Mouse (Mus musculus) layer of hippocampus, postnatal 36 days (tissue): ENCODE results near the gene Hunk. TPM values are rescaled to one million over a fixed set of nuclear protein-coding genes. Genes with fewer than 3 reads are reported as not detected.

ENCODE experiments used
- DNase-seq, 2 experiments: peaks; one replicate each; pipeline ENCODE4 v3.0.0; 2022
- total RNA-seq, 2 experiments: library from RNA; stranded (reverse); gene quantifications; 2 replicates each; pipeline ENCODE4 v1.2.3; 2021

Gene Hunk
- 10 to 100 TPM; 24.9 to 25.2 TPM for total RNA-seq

DNA sequence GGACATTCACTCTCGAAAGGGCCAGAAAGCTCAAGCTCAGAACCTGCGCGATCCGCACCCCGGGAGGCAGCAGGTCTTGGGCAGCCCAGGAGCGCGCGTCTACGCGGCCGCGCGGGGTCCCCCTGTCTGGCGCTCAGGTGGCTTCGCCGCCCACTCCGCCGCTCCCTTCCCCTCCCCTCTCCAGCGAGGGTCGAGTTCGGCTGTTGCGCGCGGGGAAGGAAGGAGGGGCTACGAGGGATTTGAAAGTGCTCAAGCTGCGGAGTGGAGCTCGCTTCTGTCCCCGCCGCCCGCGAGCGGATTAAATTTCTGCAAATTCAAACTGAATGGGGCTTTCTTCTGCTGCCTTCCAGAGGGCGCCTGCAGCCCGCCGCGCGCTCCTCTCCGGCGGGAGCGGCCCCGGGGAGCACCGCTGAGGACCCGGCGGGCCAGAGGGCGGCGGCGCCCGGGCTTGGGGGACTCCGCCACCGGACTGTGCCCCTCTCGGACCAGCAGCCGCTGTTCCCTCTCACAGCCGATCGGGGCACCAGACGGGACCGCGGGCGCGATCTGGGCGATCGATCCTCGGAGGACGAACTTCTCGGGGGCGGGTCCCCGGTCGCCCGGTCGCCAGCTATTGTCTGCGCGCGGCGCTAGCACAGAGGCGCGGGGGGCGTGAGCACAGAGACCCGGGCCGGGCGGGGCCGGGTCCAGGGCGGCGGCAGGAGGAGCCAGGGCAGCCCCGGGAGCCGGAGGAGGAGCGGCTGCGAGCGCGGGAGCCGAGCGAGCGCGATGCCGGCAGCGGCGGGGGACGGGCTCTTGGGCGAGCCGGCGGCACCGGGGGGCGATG is at the start of gene Hunk:
Gene Hunk (plus strand): TSS at position 326 of the 826 bp plus-strand sequence.
- DNase-seq = peak; percentile 67 to 76

DNA sequence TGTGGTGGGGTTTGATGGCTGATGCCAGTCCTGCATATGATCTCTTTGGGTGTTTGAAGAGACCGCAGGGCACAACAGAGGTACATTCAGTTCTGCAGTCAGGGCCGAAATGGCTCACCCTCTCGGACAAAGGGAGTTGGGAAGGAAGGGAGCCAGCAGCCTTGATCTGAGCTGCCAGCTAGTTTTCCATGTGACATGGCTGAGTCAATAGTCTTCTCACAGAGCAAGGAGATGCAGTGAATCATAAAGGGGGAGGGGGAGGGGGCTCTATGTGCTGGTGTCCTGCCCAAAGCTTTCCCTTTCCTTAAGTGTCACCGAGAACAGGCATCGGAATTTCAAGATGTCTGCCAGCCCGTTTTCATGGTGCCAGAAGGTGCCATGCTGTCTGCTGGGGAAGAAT is 46.8 kb upstream of the Hunk start:
- DNase-seq = no peak

DNA sequence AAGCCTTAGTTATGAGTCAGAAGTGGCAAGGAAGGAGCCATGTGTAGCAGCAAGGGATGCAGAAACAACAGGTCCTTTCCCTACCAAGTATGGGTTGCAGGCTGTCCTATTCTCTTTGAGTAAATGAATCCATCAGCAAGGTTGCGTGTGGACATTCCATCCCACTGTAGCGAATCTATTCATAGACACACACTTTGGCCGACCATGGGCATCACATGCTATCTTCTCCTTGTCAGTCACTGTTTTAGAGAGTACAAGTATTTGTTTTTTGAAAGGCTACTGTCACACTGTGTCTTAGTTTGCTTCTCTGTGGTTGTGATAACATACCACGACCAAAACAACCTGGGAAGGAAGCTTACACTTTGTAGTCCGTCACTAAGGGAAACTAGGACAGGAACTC is 44.7 kb upstream of the Hunk start:
- DNase-seq = no peak

DNA sequence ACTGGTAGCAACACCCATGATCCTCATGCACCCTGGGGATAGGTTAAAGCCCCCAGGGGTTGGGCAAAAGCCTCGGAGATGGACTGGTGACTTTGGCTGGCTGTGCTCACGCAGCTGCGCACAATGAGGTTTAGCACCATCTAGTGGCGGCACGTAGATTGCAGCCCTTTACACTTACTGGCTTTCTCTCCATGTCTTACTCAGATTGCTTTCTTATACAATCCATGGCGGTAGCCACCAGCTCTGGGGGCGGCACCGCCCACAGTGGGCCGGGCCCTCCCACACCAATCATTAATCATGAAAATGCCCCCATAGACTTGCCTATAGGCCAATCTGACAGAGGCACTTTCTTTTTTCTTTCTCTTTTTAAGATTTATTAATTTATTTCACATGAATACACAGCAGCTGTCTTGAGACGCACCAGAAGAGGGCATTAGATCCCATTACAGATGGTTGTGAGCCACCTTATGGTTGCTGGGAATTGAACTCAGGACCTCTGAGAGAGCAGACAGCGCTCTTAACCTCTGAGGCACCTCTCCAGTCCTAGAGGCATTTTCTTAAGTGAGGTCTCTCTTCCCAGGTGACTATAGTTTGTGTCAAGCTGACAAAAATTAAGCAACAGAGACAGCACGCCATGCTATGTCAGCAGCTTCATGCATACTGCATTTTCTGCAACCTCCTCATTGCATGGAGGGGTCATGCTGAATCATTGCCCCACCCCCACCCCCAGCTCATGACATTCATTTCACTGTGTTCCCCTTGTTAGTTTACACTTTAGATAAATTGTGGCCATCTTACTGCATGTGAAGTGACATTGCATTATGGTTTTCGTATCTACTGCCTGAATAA is 35.9 kb upstream of the Hunk start:
- peak; percentile 47 to 61 for DNase-seq

DNA sequence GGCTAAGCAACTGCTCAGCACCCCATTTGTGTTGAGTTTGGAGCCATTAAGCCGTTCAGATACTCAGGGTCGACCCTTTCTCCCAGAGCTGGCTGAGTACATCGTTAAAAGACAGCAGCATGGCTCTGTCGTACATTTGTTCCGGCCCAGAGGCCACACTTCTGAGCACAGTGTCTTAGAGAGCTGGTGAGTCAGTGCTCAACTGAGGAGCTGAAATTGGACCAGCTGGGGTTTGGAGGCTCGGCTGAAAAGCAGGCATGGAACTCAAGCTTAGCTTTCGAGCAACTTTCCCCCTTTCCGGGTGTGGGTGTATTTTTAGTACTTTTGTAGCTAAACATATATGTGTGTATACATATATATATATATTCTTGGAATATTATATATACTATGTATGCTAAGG is 34.1 kb upstream of the Hunk start:
- peak in 1 of 2 experiments; percentile 4 for DNase-seq

DNA sequence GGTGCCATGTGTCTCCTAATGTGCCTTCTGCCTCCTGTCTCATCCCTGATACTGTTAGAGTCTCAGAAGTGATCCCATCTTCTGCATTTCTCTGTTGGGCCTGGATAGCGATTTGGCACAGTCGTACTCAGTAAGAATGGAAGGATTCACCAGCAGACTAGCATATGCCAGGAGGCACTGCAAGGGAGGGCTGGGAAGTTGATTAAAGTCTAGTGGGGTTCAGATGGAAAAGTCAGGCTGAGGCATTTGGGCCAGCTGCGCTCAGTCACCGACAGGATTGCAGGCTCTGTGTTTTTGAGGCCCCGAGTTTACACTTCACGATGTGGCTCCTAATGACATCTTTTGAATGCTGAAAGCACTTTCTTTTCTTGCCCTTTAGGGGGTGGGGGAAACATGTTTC is 33.1 kb upstream of the Hunk start:
- DNase-seq = peak; percentile 18 to 22

DNA sequence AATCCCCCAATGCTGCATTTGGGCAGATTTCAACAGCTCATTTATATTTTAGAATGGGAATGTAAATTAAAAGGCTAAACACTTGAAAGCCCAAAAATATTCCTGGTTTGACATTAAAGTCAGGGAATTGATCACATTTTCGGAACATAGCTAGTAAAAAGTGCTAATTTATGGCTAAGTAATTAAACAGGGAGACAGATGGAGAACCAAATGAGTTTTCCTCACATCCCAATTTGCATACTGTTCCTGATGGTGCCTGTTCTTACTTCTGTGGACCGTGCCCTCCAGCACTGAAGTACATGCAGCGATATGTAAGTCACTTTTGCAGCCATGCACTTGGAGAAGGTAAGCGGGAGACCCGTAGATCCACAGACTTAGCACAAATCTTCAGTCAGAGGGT is 32.7 kb upstream of the Hunk start:
- peak; percentile 16 to 18 for DNase-seq

DNA sequence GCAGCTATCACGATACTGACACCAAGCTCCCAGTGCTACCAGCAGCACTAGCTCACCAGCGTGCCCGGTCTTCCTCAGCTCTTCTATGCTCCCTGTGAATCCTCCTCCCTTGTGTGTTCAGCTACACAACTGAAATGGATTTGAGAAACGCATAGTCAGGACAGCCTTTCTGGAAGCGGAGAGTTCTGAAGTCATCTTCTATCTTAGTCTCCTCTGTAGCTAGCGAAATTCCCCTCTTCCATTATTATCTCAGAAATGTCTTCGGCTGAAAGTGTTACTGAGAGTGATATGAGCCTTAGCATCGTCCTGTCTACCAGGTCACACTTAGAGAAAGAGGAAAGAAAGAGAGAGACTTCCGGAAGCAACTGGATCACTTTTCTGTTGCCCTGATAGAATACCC is 26.5 kb upstream of the Hunk start:
- no peak for DNase-seq

DNA sequence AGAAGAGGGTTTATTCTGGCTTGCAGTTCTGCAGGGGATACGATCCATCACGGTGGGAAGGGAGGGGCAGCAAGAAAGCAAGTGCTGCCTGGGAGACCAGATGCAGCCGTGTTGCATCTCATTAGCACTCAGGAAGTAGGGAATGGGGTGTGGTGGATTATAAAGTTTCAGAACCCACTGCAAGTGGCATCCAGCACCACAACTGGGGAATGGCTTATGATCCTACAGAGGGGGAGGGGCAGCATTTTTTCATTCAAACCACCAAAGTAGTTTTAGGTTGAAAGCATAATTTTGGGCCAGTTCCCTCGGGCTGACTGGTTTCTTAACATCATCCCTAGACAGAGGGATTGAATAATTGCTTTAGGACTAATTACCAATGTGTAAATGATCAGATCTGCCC is 26.1 kb upstream of the Hunk start:
- DNase-seq = no peak

DNA sequence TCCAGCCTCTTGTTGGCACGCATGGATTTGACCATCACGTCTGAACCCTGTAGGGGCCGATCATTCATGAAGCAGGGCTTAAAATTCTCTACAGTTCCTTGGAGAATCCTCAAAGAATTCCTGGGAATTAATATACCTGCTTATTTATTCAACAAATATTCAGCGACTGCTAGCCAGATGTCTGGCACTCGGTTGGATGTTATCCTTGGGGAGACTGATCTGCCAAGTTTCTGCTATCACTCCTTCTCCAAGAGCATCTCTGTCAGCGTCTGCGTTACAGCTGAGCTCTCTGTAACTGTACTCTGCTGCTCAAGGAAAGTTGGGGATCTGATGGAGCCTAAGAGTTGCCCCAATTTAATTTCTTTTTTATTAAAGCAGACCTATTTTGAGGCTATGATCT is 25.5 kb upstream of the Hunk start:
- no peak for DNase-seq

DNA sequence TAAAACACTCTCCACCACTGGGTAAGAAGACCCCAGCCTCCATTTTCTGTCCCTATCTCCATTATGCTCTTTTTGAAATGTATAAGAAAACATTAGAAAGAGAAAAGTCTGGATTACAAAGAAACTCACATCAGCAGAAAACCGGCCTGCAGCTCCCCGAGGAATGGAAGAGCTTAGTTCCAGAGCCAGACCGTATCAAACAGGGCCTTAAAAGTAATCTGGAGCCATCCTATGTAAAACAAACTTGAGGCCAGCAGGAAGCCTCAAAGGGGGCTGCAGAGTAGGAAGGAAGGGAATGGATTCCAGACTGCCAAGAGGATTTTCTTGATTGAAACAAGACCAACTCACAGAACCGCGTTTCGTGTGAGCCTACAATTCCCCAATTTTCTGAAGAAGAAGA is 22.9 kb upstream of the Hunk start:
- no peak for DNase-seq

DNA sequence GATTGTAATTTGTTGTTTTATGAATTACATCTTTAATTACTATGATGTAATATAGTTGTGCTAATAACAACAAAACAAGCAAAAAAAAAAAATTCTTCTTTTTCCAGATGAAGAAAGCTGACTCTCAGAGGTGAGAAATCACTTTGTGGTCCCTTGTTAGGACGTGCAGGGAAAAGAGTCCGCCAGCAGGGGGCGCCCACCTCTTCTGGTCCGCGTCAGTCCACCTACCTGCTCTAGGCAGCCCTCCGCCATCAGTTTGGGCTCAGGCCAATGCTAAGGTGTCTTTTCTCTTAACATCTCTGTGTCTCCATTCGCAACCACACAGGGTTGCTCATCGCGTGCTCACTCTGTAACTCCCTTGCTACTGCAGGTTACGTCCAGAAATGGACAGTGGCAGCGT is 5.9 kb upstream of the Hunk start:
- peak; percentile 55 to 66 for DNase-seq

DNA sequence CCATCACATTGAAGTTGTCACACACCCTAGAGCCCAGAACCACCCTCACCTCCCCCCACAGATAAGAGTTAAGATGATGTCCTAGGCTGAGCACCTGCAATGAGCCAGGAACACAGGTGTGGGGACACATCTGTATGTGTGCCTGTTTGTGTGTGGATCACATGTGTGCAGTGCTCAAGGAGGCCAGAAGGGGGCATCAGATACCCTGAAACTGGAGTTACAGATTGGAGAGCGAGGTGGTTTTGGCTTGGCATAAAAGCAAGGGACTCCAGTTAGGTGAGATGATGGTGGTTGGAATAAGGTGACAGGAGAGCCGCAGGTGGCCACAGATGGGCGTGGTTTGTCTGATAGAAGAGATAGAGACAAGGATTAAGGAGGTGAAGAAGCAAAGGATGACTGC is 4.2 kb upstream of the Hunk start:
- no peak for DNase-seq

DNA sequence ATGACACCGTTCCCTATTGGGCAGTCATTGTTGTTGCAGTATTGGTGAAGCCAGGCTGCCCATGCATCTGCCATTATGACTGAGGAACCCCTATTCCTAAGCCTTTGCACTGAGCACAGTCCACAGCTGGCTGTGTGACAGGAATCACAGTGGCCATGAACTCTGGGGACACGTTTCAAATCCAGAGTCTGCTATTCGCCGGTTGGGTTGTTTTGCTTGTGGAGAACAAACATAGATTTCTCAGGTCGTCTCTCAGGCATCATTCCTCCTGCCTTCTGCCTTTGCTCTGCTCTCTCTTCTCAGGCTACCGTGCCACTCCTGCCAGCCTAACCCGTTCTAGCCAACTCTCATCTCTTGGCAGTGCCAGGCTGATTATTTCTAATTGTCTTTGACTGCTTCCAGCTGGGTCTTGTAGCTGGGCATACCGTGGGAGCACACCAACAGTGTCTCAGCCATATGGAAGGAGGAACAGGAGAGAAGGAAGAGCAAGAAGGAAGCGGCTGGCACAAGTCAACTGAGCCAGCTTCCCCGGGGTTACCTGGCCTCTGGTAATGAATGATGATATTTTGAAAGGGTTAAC is 3.0 kb upstream of the Hunk start:
- DNase-seq = no peak

DNA sequence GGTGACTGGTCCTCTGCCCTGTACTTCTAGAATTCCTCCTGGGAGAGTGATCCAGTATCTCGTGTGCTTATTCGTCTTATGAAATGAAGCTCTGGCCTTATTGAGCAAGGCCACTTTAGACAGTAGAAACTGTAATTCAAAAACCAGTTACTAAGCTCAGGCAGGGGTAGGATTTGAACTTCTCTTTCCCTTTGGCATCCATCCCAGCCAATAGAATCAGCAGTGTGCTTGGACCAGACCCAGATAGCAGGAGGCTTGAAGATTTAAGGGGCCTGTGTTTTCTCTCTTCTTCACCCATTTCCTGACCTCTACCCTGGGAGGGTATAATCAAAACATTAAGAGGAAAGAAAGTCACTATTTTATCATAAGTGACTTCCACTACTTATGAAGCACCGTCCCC is 1.8 kb upstream of the Hunk start:
- no peak for DNase-seq

DNA sequence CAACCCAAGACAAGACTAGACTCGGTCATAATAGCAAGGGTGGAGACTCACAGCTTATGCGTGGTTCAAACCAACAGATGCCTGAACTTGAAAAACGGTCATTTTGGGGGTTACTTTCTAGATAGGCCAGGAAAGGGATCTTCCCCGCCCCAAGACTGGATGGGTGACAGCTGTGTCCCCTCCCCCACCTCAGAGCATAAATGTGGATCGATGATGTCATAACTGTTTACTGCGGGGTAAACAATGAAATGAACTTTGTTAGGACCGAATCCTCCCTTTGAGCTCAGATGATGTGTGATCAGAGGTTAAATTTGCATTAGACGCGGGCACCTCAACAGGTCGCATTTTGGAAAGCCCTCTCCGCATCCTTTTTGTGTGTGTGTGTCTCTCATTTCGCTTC is 967 bp upstream of the Hunk start:
- no peak for DNase-seq

DNA sequence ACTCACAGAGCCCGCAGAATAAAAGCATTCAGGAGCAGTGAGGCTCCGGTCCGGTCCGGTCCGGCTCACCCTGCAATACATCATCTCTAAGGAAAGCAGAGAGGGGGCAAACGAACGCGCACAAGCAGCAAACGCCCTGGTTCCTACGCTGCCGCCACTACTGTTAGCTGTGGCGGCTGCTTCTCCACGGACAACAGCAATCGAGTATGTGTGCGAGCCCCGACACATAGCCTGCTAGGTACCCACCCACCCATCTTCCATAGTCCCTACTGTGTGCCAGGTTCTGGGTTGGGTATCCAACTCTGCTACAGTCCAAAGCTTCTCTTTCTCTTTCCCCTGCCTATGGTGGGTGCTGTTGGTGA is 506 bp upstream of the Hunk start:
- no peak for DNase-seq

DNA sequence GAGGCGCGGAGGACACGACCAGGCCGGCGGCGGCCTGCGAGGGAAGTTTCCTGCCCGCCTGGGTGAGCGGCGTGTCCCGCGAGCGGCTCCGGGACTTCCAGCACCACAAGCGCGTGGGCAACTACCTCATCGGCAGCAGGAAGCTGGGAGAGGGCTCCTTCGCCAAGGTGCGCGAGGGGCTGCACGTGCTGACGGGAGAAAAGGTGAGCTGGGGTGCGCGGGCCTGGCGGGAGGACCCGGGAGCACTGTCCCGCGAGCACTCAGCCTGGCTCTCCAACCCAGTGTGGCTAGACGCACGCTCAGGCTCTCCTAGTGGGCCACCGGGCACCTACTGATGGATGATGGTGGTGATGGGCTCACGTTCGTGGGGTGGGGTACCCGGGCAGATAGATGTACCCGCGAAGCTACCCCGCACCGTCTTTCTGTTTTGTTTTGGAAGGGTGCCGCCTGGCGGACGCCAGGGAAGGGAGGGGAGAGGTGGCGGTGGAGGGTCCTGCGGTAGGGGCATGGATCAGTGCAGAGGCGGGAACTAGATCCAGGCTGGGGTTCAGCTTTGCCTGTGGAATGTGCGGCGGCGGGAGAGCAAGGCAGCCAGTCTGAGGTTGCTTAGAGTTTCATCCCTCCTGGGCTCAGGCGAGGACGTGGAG is 824 bp downstream of the Hunk start:
- peak; percentile 45 to 51 for DNase-seq

DNA sequence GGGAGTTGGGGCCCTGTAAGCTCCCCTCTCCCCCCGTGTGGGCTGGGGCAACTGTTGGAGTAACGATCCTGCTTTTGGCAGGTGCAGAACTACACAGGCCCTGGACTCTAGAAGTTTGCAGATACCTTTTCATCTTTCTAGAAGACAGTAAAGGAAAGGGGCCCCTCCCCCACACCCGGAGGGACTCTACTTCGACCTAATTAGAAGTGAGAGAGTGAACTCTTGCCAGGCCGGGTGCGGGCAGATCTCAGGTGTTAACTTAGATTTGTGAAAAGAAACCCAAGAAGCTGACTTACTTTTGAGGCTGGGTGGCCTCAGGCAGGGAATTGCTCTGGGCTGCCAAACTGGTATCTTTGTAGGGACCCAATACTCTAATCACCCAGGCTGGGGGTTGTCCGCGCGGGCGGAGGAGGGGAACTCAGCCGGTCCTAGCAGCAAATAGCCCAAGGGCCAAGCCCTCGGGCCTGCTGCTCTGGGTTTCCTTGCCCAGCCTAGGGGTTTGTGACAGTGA is 1.4 kb downstream of the Hunk start:
- peak in 1 of 2 experiments; percentile 26 for DNase-seq

DNA sequence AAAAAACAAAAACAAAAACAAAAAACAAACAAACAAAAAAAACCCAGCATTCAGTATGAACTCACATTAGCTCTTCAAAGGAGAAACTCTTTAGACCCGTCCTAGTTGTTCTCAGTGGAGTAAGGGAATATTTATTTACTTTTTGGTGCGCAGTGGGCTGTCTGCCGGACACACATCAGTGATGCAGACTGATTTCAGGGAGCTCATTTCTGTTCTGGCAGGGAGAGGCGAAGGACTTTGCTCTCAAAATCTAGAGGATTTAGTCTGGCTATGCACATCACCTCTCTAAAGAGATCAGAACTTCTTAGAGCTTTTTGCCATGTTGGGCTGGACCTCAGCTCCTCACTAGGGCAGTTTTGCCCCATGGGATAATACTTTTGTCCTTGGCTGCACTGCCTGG is 2.1 kb downstream of the Hunk start:
- no peak for DNase-seq

DNA sequence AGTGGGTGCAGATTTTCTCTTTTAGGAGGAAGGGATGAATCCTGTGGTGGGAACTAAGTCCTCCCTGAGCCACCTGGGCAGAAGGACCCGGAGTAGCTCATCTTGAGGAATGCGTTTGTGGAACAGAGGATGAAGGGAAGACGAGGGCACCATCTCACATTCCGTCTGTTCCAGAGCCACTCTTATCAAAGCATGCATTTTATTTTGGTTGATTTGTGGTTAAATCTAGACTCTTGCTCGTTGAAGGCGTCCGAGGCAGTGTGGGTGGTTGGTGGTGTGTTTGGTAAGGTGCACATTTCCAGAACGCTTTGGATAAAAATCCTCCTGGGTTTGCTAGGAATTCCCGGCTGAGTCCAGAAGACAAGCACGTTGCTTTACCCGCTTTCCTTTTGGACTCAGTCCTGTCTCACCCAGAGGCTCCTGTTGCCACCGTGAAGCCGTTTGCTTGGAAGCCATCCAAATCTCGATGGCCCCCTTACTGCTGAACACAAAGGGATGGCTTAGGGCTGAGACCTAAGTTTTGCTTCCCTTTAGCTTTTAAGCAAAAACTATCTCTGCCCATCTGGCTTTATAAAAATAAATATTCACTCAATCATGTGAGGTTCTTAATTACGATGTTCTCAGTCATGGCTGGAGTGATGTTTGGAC is 3.4 kb downstream of the Hunk start:
- no peak for DNase-seq

DNA sequence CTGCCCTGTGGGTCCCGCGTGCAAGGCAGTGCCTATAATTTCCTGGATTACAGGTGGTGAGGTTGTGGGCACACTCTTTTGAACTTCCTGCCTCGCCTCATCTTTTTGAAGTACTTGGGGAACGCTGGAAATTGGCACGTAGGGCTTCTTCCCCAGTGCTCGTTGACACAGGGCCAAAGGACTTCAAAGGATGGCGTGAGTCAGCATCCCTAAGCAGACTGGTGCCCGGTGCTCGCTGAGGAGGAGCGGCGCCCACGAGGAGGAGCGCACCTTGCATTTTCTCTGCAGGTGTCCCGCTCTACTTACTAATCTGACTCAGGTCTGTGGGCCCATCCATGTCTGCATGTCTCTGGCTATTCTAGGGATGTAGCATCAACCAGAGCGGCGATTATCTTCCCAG is 4.9 kb downstream of the Hunk start:
- no peak for DNase-seq
